Mouse (Mus musculus) hindbrain, postnatal 0 days (tissue): ENCODE measurements around the gene Tsr1. TPM values are rescaled to one million over a fixed set of nuclear protein-coding genes. Genes with fewer than 3 reads are reported as not detected.

Source experiments
- ATAC-seq: fragments of 200-750 bp; cut with Nextera tagmentation; 2 replicates; pipeline ENCODE4 v1.8.0; 2017; ENCODE audit warnings: mild to moderate bottlenecking, moderate TSS enrichment, moderate library complexity
- DNase-seq: peaks from one replicate; pipeline ENCODE4 v3.0.0-alpha.2; 2015; ENCODE audit warnings: low spot score
- H3K27ac ChIP-seq: fragments of 300-500 bp; sonication (generic); 2 replicates; pipeline ENCODE4 v1.5.1; 2014; ENCODE audit warnings: mild to moderate bottlenecking
- H3K27me3 ChIP-seq: fragments of 300-500 bp; sonication (generic); 2 replicates; pipeline ENCODE4 v1.6.1; 2014; ENCODE audit warnings: low read length, mixed read lengths; ENCODE audit not compliant: insufficient read depth
- H3K36me3 ChIP-seq: fragments of 300-500 bp; sonication (generic); 2 replicates; pipeline ENCODE4 v1.6.1; 2014; ENCODE audit warnings: low read length, mixed read lengths; ENCODE audit not compliant: insufficient read depth
- H3K4me1 ChIP-seq: fragments of 300-500 bp; sonication (generic); 2 replicates; pipeline ENCODE4 v1.6.1; 2014; ENCODE audit warnings: antibody characterized with exemption, low read length, mixed read lengths; ENCODE audit not compliant: insufficient read depth
- H3K4me2 ChIP-seq: fragments of 300-500 bp; sonication (generic); 2 replicates; pipeline ENCODE4 v1.6.1; 2014; ENCODE audit warnings: low read depth, mild to moderate bottlenecking, low read length, moderate library complexity, mixed read lengths
- H3K4me3 ChIP-seq: fragments of 300-500 bp; sonication (generic); 2 replicates; pipeline ENCODE4 v1.5.1; 2014; ENCODE audit warnings: low read length
- H3K9ac ChIP-seq: fragments of 300-500 bp; sonication (generic); replicated peaks from 2 replicates; pipeline ENCODE4 v1.6.1; 2014; ENCODE audit warnings: mild to moderate bottlenecking, low read length, moderate library complexity, mixed read lengths
- H3K9me3 ChIP-seq: fragments of 300-500 bp; sonication (generic); 2 replicates; pipeline ENCODE4 v1.6.1; 2016; ENCODE audit warnings: low read length, mixed read lengths
- CTCF ChIP-seq: IDR thresholded peaks from 2 replicates; pipeline ENCODE4 v1.5.1; 2016; ENCODE audit warnings: antibody characterized with exemption, control low read depth, low read depth
- WGBS: fragments of 180-500 bp; shearing (Covaris S2); extraction: QIAGEN DNeasy Blood & Tissue Kit; methylation state at CpG from one replicate; pipeline ENCODE4 v1.1.7; 2014; 5-methylcytosine and 5-hydroxymethylcytosine counted together
- polyA plus RNA-seq: library from polyadenylated mRNA; unstranded; fragments of >200 nt; fragmentation: Nextera tagmentation; extraction: Ambion mirVana; gene quantifications from 2 replicates; pipeline ENCODE4 v1.2.1, GENCODE M21; 2015
- total RNA-seq: library from RNA; depleted of rRNA; stranded (reverse); fragments of >200 nt; gene quantifications from 2 replicates; pipeline ENCODE4 v1.2.3, GENCODE M21; 2014

The Tsr1 gene
- total and polyA plus RNA-seq, 2 experiments from 2014 or later: 20.3 to 22.0 TPM

DNA sequence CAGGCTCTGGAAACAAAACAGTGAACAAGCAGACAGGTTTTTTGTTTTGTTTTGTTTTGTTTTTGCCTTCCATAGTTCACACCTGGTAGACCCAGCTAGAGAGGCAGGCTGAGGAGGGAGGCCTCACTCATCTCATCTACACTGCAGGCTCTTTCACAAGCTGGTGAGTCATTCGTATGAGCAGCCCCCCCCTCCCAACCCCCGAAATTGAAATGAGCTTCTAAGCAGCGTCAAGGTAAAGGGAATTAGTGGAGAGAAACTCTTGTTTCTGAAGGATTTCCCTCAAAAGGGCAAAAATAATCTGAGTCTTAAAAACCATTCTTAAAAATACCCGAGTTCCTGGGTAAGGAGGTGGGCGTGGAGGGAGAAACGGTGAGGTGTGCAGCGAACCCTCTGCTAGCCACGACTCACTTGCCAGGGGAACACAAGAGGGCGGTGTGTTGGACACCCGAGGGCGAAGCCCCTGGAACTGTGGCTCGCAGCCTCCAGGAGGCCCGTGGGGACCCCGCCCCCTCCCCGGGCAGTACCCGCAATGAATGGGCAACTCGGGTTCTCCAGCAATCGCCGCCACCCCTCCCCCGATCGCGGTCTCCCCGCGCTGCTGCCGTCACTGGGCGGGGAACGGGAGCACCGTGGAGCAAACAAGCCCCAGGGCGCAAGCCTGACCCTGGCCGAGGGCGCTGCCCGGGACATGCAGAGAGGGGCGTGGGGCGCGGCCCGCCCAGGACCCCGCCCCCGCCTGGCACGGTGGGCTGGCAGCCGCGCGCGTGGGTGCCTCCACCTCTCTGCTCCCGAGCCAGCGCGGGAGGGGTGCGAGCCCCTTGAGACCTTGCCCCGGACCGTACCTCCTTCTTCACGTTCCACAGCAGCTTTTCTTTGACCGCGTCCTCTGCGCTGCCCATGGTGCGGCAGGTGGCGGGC is 1.6 kb upstream of the Tsr1 start:
- WGBS: under 1% methylated on average over 39 of the region's 55 CpGs
- DNase-seq (peak; percentile 59), ATAC-seq (peak; percentile 53)
- TF ChIP-seq CTCF: peak; percentile 55
- Histone ChIP-seq H3K4me3 (peak overlapping the region; percentile 78), H3K4me1 (no peaks in the 10 kb centered on the region), H3K27ac (peak overlapping the region; percentile 92), H3K4me2 (peak overlapping the region; percentile 58), H3K9ac (peak overlapping the region; percentile 82), H3K9me3 (no peaks in the 10 kb centered on the region), H3K27me3 (no peaks in the 10 kb centered on the region), H3K36me3 (peaks cover 19% of the 10 kb centered on the region)

DNA sequence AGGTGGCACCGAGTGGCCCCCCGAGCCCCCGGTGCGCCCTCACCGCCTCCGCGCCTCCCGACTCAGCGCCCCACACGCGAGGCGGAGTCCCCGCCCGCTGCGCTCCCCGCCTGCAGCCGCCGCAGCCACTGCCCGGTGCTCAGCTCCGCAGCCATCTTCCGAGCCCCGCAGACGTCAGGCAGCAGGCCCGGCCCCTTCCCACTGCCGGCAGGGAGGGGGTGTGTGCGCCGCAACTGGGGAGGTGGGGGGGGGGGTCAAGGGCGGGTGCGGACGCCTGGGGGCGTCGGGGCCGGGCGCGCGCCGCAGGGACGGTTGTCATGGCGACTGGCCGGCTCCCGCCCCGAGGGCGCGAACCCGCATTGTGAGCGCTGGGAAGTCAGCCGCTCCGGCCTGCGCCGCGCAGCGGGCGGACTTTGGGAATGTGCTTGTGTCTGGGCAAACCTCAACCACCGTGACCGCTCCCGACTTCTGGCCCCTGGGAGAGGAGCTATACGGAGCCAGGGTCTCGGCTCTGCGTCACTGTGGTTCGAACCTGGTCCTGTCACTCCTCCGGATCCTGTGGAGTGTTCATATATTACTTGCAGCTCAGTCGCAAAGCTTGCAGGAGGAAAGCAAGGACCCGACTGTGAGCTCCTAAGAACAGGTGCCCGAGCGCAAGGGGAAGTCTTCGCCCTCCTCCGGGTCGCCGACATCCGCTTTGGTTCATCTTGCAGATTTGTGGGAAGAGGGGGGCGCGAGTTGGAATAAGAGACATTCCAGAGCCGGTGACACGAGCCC is 782 bp upstream of the Tsr1 start, which contains the start of gene Sgsm2:
Gene Sgsm2, minus strand, starts transcription at position 160 of the 777 bp plus-strand sequence.
- Histone ChIP-seq H3K4me1 (no peaks in the 10 kb centered on the region), H3K36me3 (peaks cover 27% of the 10 kb centered on the region), H3K27me3 (no peaks in the 10 kb centered on the region), H3K4me3 (peak within 1 kb of the TSS; percentile 78), H3K27ac (peak within 1 kb of the TSS; percentile 92), H3K9me3 (no peaks in the 10 kb centered on the region), H3K4me2 (peak within 1 kb of the TSS; percentile 58), H3K9ac (peak within 1 kb of the TSS; percentile 82)
- TF ChIP-seq CTCF: no peak
- under 1% methylated on average over 48 of the region's 74 CpGs for WGBS
- DNase-seq: peak; percentile 83
- peak; percentile 79 for ATAC-seq

DNA sequence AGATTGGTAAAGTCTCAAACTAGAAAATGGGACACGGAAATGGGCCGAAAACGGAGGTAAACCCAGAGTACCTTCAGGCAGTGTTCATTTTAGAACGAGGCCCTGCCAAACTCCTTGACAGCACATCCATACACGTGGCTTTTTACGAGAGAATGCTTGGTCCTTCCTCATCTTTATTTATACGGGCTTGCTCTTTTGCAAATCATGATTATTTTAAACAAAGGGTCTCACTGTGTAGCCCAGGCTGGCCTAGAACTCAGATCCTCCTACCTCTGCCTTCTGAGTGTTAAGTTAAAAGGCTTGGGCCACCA is 601 bp downstream of the Tsr1 start:
- H3K36me3 ChIP-seq: peaks cover 31% of the 10 kb centered on the region
- 0% methylated on average over 7 of the region's 7 CpGs for WGBS
- peak overlapping the region; percentile 58 for H3K4me2 ChIP-seq
- peak overlapping the region; percentile 92; the same call in 1 of the 2 replicates for H3K27ac ChIP-seq
- H3K4me1 ChIP-seq: no peaks in the 10 kb centered on the region
- no peak for TF ChIP-seq CTCF
- ATAC-seq (no peak), DNase-seq (no peak)
- H3K27me3 ChIP-seq: no peaks in the 10 kb centered on the region
- peak overlapping the region; percentile 78 for H3K4me3 ChIP-seq
- H3K9me3 ChIP-seq: no peaks in the 10 kb centered on the region
- H3K9ac ChIP-seq: peak overlapping the region; percentile 82

DNA sequence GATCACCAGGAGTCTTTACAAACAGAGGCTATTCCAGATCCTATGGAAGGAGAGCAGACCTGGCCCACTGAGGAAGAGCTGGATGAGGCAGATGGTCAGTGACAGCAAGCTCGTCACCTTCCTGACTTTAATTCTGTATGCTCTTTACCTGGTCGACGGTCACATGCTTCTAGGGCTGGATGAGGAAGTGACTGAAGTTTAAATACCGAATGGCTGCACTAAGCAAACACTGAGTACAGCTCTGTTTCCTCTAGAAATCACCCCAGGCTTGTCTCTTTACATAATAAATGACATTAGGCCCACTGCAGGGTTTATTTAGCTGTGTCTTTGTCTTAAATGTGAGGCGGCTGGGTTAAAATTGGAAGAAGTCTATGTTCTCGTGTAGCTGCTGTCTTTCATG is 3.7 kb downstream of the Tsr1 start:
- Histone ChIP-seq H3K9me3 (no peaks in the 10 kb centered on the region), H3K9ac (no peak overlapping the region), H3K36me3 (peaks cover 57% of the 10 kb centered on the region), H3K4me3 (no peak overlapping the region), H3K4me1 (no peaks in the 10 kb centered on the region), H3K27ac (no peak overlapping the region), H3K27me3 (no peaks in the 10 kb centered on the region), H3K4me2 (no peak overlapping the region)
- no peak for TF ChIP-seq CTCF
- no peak for DNase-seq
- WGBS: 89% methylated on average over 6 of the region's 6 CpGs
- no peak for ATAC-seq

DNA sequence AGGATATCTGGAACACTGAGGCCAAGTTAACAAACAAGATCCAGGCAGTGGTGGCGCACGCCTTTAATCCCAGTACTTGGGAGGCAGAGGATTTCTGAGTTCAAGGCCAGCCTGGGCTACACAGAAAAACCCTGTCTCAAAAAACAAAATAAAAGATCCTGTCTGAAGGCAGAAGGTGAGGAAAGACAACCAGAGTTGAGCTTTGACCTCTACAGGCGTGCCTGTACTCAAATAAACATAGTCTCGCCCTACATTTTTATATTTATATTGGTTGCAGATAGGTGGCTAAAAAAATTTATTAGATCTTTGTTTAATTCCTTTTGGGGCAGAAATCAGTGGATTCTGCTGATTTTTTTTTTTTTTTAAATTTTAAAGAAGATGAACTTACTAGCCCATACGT is 4.5 kb downstream of the Tsr1 start:
- no peak overlapping the region for H3K4me2 ChIP-seq
- H3K4me1 ChIP-seq: no peaks in the 10 kb centered on the region
- no peak overlapping the region for H3K27ac ChIP-seq
- WGBS: 94% methylated on average over 5 of the region's 5 CpGs
- H3K4me3 ChIP-seq: no peak overlapping the region
- H3K9me3 ChIP-seq: no peaks in the 10 kb centered on the region
- peaks cover 65% of the 10 kb centered on the region for H3K36me3 ChIP-seq
- H3K9ac ChIP-seq: no peak overlapping the region
- DNase-seq: no peak
- no peak for ATAC-seq
- no peaks in the 10 kb centered on the region for H3K27me3 ChIP-seq
- TF ChIP-seq CTCF: no peak

DNA sequence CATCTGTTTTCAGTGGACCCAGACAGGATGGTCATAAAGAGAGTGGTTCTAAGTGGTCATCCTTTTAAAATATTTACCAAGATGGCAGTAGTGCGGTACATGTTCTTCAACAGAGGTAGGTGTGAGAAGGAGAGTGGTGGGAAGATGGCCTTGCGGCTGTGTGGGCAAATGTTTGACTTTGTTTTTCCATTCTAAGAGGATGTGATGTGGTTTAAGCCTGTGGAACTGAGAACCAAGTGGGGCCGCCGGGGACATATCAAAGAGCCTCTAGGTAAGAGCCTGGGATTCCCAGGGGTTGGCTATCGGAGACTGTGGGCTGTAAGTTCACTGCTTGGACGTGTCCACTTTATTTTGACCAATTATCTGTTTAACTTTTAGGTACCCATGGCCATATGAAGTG is 10.0 kb downstream of the Tsr1 start:
- no peaks in the 10 kb centered on the region for H3K4me1 ChIP-seq
- DNase-seq (no peak), ATAC-seq (no peak)
- 94% methylated on average over 6 of the region's 6 CpGs for WGBS
- no peaks in the 10 kb centered on the region for H3K9me3 ChIP-seq
- H3K4me2 ChIP-seq: no peak overlapping the region
- H3K27me3 ChIP-seq: no peaks in the 10 kb centered on the region
- no peak overlapping the region for H3K27ac ChIP-seq
- H3K4me3 ChIP-seq: no peak overlapping the region
- H3K36me3 ChIP-seq: peaks cover 58% of the 10 kb centered on the region
- H3K9ac ChIP-seq: no peak overlapping the region
- TF ChIP-seq CTCF: no peak
